Mouse (Mus musculus) heart, postnatal 0 days (tissue): ENCODE results near the gene Inka1. TPM values are rescaled to one million over a fixed set of nuclear protein-coding genes. Genes with fewer than 3 reads are reported as not detected.

Experiments used
- ATAC-seq: fragments of 200-750 bp; cut with Nextera tagmentation; 2 replicates; pipeline ENCODE4 v1.8.0; 2017; ENCODE audit warnings: low read depth, moderate number of reproducible peaks, moderate library complexity; ENCODE audit not compliant: insufficient read depth
- DNase-seq: peaks from one replicate; pipeline ENCODE4 v3.0.0-alpha.2; 2016; ENCODE audit warnings: low spot score
- H3K27ac ChIP-seq: fragments of 300-500 bp; sonication (generic); 2 replicates; pipeline ENCODE4 v1.5.1; 2014; ENCODE audit warnings: low read depth, mild to moderate bottlenecking
- H3K27me3 ChIP-seq: fragments of 300-500 bp; sonication (generic); 2 replicates; pipeline ENCODE4 v1.6.1; 2014; ENCODE audit warnings: low read length, mixed read lengths; ENCODE audit not compliant: control insufficient read depth, insufficient read depth
- H3K36me3 ChIP-seq: fragments of 300-500 bp; sonication (generic); replicated peaks from 2 replicates; pipeline ENCODE4 v1.6.1; 2014; ENCODE audit warnings: low read length, mixed read lengths; ENCODE audit not compliant: control insufficient read depth, insufficient read depth
- H3K4me1 ChIP-seq: fragments of 300-500 bp; sonication (generic); 2 replicates; pipeline ENCODE4 v1.6.1; 2014; ENCODE audit warnings: antibody characterized with exemption; ENCODE audit not compliant: control insufficient read depth, insufficient read depth
- H3K4me2 ChIP-seq: fragments of 300-500 bp; sonication (generic); 2 replicates; pipeline ENCODE4 v1.6.1; 2014; ENCODE audit warnings: low read depth, mild to moderate bottlenecking, low read length, moderate library complexity
- H3K4me3 ChIP-seq: fragments of 300-500 bp; sonication (generic); 2 replicates; pipeline ENCODE4 v1.5.1; 2014; ENCODE audit warnings: low read depth, low read length
- H3K9ac ChIP-seq: fragments of 300-500 bp; sonication (generic); replicated peaks from 2 replicates; pipeline ENCODE4 v1.6.1; 2014; ENCODE audit warnings: low read depth, low read length, mixed read lengths
- H3K9me3 ChIP-seq: fragments of 300-500 bp; sonication (generic); replicated peaks from 2 replicates; pipeline ENCODE4 v1.6.1; 2016; ENCODE audit warnings: low read length; ENCODE audit not compliant: control insufficient read depth
- CTCF ChIP-seq: IDR thresholded peaks from 2 replicates; pipeline ENCODE4 v1.5.1; 2016; ENCODE audit warnings: antibody characterized with exemption, control low read depth, low read depth
- EP300 ChIP-seq: IDR thresholded peaks from 2 replicates; pipeline ENCODE4 v1.6.1; 2016; ENCODE audit warnings: antibody characterized with exemption, low read depth
- WGBS: fragments of 180-500 bp; shearing (Covaris S2); extraction: QIAGEN DNeasy Blood & Tissue Kit; methylation state at CpG from one replicate; pipeline ENCODE4 v1.1.7; 2014; 5-methylcytosine and 5-hydroxymethylcytosine counted together
- polyA plus RNA-seq: library from polyadenylated mRNA; unstranded; fragments of >200 nt; fragmentation: Nextera tagmentation; extraction: Ambion mirVana; gene quantifications from 2 replicates; pipeline ENCODE4 v1.2.1, GENCODE M21; 2015
- total RNA-seq: library from RNA; depleted of rRNA; stranded (reverse); fragments of >200 nt; gene quantifications from 2 replicates; pipeline ENCODE4 v1.2.3, GENCODE M21; 2014; ENCODE audit warnings: low replicate concordance

The Inka1 gene
- total and polyA plus RNA-seq, 2 experiments from 2014 or later, result 34.3 to 37.0 TPM

DNA sequence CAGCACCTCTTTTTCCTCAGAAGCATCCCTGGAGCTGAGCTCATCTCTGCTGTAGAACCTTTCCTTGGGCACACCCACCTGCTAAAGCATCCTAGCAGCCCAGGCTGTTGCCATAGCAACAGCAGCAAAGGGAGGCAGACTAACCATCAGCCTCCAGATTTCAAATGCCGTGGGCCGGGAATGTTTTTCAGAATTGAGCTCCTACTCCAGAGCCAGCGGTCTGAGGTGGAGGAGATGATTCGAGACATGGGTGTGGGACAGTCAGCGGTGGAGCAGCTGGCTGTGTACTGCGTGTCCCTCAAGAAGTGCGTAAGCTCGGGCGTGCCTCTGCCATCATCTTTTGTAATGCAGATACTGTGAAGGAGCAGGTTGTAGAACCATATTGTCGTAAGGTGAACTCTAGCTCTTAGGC, 24.3 kb downstream of the Inka1 start:
- no peaks in the 10 kb centered on the region for H3K27me3 ChIP-seq
- WGBS, result 90% methylated on average over 10 of the region's 10 CpGs
- ATAC-seq, result no peak
- H3K9ac ChIP-seq, result no peak overlapping the region
- no peak overlapping the region for H3K27ac ChIP-seq
- no peak for TF ChIP-seq EP300
- DNase-seq, result no peak
- no peaks in the 10 kb centered on the region for H3K9me3 ChIP-seq
- H3K4me3 ChIP-seq, result no peak overlapping the region
- H3K4me1 ChIP-seq, result no peaks in the 10 kb centered on the region; the same call in 1 of the 2 replicates
- peaks cover 10% of the 10 kb centered on the region for H3K36me3 ChIP-seq
- no peak overlapping the region for H3K4me2 ChIP-seq

DNA sequence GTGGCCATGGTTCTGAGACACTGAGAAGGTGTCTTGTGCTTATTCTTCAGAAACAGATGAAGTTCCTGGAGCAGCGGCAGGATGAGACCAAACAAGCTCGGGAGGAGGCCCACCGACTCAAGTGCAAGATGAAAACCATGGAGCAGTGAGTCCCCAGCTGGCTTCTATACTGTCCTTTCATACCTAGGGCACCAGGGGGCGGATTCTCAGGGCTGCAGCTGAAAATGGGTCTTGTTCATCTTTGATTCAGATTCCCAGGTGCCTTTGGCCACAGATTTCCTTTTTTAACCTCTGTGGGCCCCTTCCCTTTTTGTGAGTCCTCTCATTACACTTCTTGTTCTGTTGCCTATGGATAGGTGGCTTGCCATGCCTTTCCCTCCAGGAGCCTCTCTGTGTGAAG, 24.8 kb downstream of the Inka1 start:
- Histone ChIP-seq H3K36me3 (peaks cover 10% of the 10 kb centered on the region), H3K4me2 (no peak overlapping the region), H3K9ac (no peak overlapping the region), H3K4me3 (no peak overlapping the region), H3K9me3 (no peaks in the 10 kb centered on the region), H3K4me1 (no peaks in the 10 kb centered on the region; the same call in 1 of the 2 replicates), H3K27me3 (no peaks in the 10 kb centered on the region), H3K27ac (no peak overlapping the region)
- TF ChIP-seq CTCF, result peak; percentile 30; the same call in 1 of the 2 replicates
- no peak for TF ChIP-seq EP300
- no peak for DNase-seq
- WGBS, result 76% methylated on average over 4 of the region's 4 CpGs
- ATAC-seq, result no peak

DNA sequence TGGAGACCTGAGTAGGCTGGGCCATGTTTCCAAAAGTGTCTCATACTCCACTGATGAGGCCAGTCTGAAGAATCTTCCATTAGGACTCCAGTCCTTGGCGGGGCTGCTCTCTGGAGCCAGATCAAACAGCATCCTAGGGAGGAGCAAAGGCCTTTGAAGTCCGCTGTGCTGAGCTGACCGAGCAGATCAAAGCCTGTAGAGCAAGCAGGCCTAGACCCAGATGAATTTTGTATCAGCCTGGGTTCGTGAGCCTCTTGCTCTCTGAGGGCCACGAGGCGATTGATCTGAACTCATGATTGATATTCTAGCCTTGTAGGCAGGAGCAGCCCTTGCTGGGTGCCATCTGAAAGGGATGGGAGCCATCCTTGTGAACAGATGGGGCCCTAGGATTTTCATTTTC, 25.8 kb downstream of the Inka1 start:
- H3K4me3 ChIP-seq, result no peak overlapping the region
- H3K9me3 ChIP-seq, result no peaks in the 10 kb centered on the region
- no peak for DNase-seq
- no peak for ATAC-seq
- no peaks in the 10 kb centered on the region for H3K27me3 ChIP-seq
- no peak for TF ChIP-seq CTCF
- no peak for TF ChIP-seq EP300
- no peak overlapping the region for H3K4me2 ChIP-seq
- peaks cover 10% of the 10 kb centered on the region for H3K36me3 ChIP-seq
- H3K27ac ChIP-seq, result no peak overlapping the region
- WGBS, result 85% methylated on average over 6 of the region's 6 CpGs
- no peak overlapping the region for H3K9ac ChIP-seq
- no peaks in the 10 kb centered on the region; the same call in 1 of the 2 replicates for H3K4me1 ChIP-seq

DNA sequence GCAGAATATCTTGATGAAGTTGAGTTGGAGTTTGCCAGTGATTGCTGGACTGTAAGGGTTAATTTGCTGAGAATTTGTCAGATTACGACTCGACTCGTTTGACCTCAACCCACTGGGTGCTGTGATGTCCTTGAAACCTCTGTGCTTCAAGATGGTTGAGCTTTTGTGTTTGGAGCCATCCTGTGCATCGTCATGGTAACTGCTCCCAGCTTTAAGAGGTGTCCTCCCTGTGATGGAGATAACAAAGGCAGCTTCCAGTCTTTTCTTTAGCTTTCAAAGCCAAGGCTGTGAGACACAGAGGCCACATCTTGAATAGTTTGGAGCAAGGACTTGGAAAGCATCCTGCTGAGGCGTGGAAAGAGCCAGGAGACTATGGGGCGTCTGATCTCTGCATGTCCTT, 28.5 kb downstream of the Inka1 start:
- Histone ChIP-seq H3K27me3 (no peaks in the 10 kb centered on the region), H3K36me3 (peaks cover 10% of the 10 kb centered on the region), H3K9ac (no peak overlapping the region), H3K9me3 (no peaks in the 10 kb centered on the region), H3K4me3 (no peak overlapping the region), H3K27ac (no peak overlapping the region), H3K4me1 (no peaks in the 10 kb centered on the region), H3K4me2 (no peak overlapping the region)
- TF ChIP-seq EP300, result no peak
- no peak for TF ChIP-seq CTCF
- DNase-seq, result no peak
- 59% methylated on average over 6 of the region's 6 CpGs for WGBS
- no peak for ATAC-seq

DNA sequence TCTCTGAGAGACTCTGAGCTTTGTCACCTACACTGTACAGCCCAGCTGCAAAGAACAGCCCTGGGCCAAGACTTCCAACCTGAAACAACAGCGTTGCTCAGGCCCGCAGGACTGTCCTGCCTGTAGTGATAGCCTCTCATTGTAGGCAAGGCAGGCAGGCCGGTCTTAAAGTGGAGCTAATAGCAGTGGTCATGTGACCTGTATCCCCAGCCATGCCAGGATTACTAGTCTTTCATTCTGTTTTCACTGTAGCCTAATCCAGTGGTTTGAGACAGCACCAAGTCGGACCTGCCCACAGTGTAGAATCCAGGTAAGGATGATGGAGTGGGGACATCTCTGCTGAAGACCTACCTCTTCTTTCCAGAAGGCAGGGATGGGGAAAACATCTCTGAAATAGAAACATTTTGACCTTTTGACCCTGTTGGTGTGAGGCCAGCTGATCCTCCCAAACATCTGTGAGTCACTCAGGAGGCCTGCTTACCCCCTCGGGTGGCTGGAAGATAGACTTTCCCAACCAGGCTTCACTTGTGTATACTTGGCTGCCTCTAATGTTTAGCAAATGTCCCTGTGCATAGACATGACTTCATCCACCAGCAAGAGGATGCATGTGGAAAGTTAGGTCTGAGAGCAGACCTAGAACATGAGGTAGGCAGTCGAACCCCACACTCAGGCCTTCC, 29.9 kb downstream of the Inka1 start:
- Histone ChIP-seq H3K9me3 (no peaks in the 10 kb centered on the region), H3K9ac (no peak overlapping the region), H3K4me2 (no peak overlapping the region), H3K4me1 (no peaks in the 10 kb centered on the region), H3K4me3 (no peak overlapping the region), H3K27ac (no peak overlapping the region), H3K36me3 (peaks cover 10% of the 10 kb centered on the region), H3K27me3 (no peaks in the 10 kb centered on the region)
- ATAC-seq (no peak), DNase-seq (no peak)
- 63% methylated on average over 6 of the region's 6 CpGs for WGBS
- no peak for TF ChIP-seq EP300
- no peak for TF ChIP-seq CTCF
